Mouse (Mus musculus) midbrain, embryonic 11.5 days (tissue): ENCODE measurements around the gene Cbx7. TPM values are rescaled to one million over a fixed set of nuclear protein-coding genes. Genes with fewer than 3 reads are reported as not detected.

Experiments
- ATAC-seq: fragments of 200-750 bp; cut with Nextera tagmentation; 2 replicates; pipeline ENCODE4 v1.8.0; 2017; ENCODE audit warnings: moderate TSS enrichment, moderate library complexity; ENCODE audit not compliant: low FRiP score
- DNase-seq: peaks from one replicate; pipeline ENCODE4 v3.0.0; 2015; ENCODE audit warnings: low spot score; ENCODE audit errors: missing footprints
- H3K27ac ChIP-seq: fragments of 300-500 bp; sonication (generic); 2 replicates; pipeline ENCODE4 v1.5.1; 2014; ENCODE audit warnings: low read depth, low read length
- H3K27me3 ChIP-seq: fragments of 300-500 bp; sonication (generic); 2 replicates; pipeline ENCODE4 v1.6.1; 2014; ENCODE audit warnings: mild to moderate bottlenecking, low read length, moderate library complexity, mixed read lengths; ENCODE audit not compliant: control insufficient read depth, insufficient read depth
- H3K36me3 ChIP-seq: fragments of 300-500 bp; sonication (generic); 2 replicates; pipeline ENCODE4 v1.6.1; 2014; ENCODE audit warnings: mild to moderate bottlenecking, low read length, moderate library complexity, mixed read lengths; ENCODE audit not compliant: control insufficient read depth, insufficient read depth
- H3K4me1 ChIP-seq: fragments of 300-500 bp; sonication (generic); 2 replicates; pipeline ENCODE4 v1.6.1; 2014; ENCODE audit warnings: low read length; ENCODE audit not compliant: control insufficient read depth, insufficient read depth
- H3K4me2 ChIP-seq: fragments of 300-500 bp; sonication (generic); 2 replicates; pipeline ENCODE4 v1.6.1; 2014; ENCODE audit warnings: mild to moderate bottlenecking, moderate library complexity
- H3K4me3 ChIP-seq: fragments of 300-500 bp; sonication (generic); 2 replicates; pipeline ENCODE4 v1.5.1; 2014; ENCODE audit warnings: low read depth, low read length
- H3K9ac ChIP-seq: fragments of 300-500 bp; sonication (generic); 2 replicates; pipeline ENCODE4 v1.6.1; 2014; ENCODE audit warnings: low read length
- H3K9me3 ChIP-seq: fragments of 300-500 bp; sonication (generic); 2 replicates; pipeline ENCODE4 v1.6.1; 2016; ENCODE audit warnings: low read length; ENCODE audit not compliant: control insufficient read depth
- WGBS: fragments of 180-500 bp; shearing (Covaris S2); extraction: QIAGEN DNeasy Blood & Tissue Kit; methylation state at CpG from one replicate; pipeline ENCODE4 v1.1.7; 2014; 5-methylcytosine and 5-hydroxymethylcytosine counted together
- polyA plus RNA-seq: library from polyadenylated mRNA; unstranded; fragments of >200 nt; fragmentation: Nextera tagmentation; extraction: Ambion mirVana; gene quantifications from 2 replicates; pipeline ENCODE4 v1.2.1, GENCODE M21; 2014

The Cbx7 gene
- polyA plus RNA-seq, 1 experiment from 2014 or later = 1.9 TPM

- H3K9ac ChIP-seq = no peak overlapping the region
- ATAC-seq (no peak), DNase-seq (no peak)
- H3K9me3 ChIP-seq = no peaks in the 10 kb centered on the region
- no peak overlapping the region for H3K4me2 ChIP-seq
- peaks cover 1% of the 10 kb centered on the region; the same call in 1 of the 2 replicates for H3K27me3 ChIP-seq
- peaks cover 14% of the 10 kb centered on the region for H3K4me1 ChIP-seq
- no peak overlapping the region for H3K27ac ChIP-seq
- no peak overlapping the region for H3K4me3 ChIP-seq
- WGBS = 72% methylated on average over 10 of the region's 10 CpGs
- no peaks in the 10 kb centered on the region for H3K36me3 ChIP-seq
These were observed 34.5 kb upstream of the Cbx7 start for GRCm38 (mm10) chr15:80005436-80005835.

- no peak overlapping the region for H3K4me3 ChIP-seq
- DNase-seq (peak; percentile 87), ATAC-seq (peak; percentile 35)
- H3K4me2 ChIP-seq = no peak overlapping the region
- no peaks in the 10 kb centered on the region for H3K36me3 ChIP-seq
- no peaks in the 10 kb centered on the region for H3K9me3 ChIP-seq
- peak overlapping the region; percentile 50 for H3K9ac ChIP-seq
- H3K27me3 ChIP-seq = no peaks in the 10 kb centered on the region
- no peak overlapping the region for H3K27ac ChIP-seq
- peaks cover 14% of the 10 kb centered on the region for H3K4me1 ChIP-seq
- WGBS = 28% methylated on average over 14 of the region's 14 CpGs
These were observed 33.9 kb upstream of the Cbx7 start for GRCm38 (mm10) chr15:80004644-80005340.

GRCm38 (mm10) chr15:80003581-80003980 lies 32.7 kb upstream of the Cbx7 start:
- H3K9ac ChIP-seq = no peak overlapping the region
- H3K27me3 ChIP-seq = no peaks in the 10 kb centered on the region
- H3K36me3 ChIP-seq = no peaks in the 10 kb centered on the region
- WGBS = 63% methylated on average over 2 of the region's 2 CpGs
- no peak overlapping the region for H3K4me3 ChIP-seq
- H3K4me2 ChIP-seq = no peak overlapping the region
- peaks cover 14% of the 10 kb centered on the region for H3K4me1 ChIP-seq
- H3K27ac ChIP-seq = no peak overlapping the region; the same call in 1 of the 2 replicates
- no peak for DNase-seq
- ATAC-seq = no peak
- no peaks in the 10 kb centered on the region for H3K9me3 ChIP-seq

GRCm38 (mm10) chr15:80001601-80002000 lies 30.7 kb upstream of the Cbx7 start:
- Histone ChIP-seq H3K4me1 (peaks cover 14% of the 10 kb centered on the region), H3K9ac (no peak overlapping the region), H3K4me2 (no peak overlapping the region), H3K36me3 (no peaks in the 10 kb centered on the region), H3K27ac (no peak overlapping the region), H3K27me3 (no peaks in the 10 kb centered on the region), H3K9me3 (no peaks in the 10 kb centered on the region), H3K4me3 (no peak overlapping the region)
- ATAC-seq (no peak), DNase-seq (no peak)
- 92% methylated on average over 23 of the region's 23 CpGs for WGBS

GRCm38 (mm10) chr15:80000694-80001093 lies 29.8 kb upstream of the Cbx7 start:
- no peak overlapping the region for H3K4me3 ChIP-seq
- no peak overlapping the region for H3K9ac ChIP-seq
- H3K27me3 ChIP-seq = no peaks in the 10 kb centered on the region
- DNase-seq (no peak), ATAC-seq (no peak)
- H3K9me3 ChIP-seq = no peaks in the 10 kb centered on the region
- 73% methylated on average over 8 of the region's 8 CpGs for WGBS
- H3K4me2 ChIP-seq = no peak overlapping the region
- no peak overlapping the region for H3K27ac ChIP-seq
- H3K4me1 ChIP-seq = peaks cover 14% of the 10 kb centered on the region
- no peaks in the 10 kb centered on the region for H3K36me3 ChIP-seq

GRCm38 (mm10) chr15:79997988-79998387 lies 27.1 kb upstream of the Cbx7 start:
- H3K4me1 ChIP-seq = no peaks in the 10 kb centered on the region
- H3K27ac ChIP-seq = no peak overlapping the region
- no peak overlapping the region for H3K9ac ChIP-seq
- no peaks in the 10 kb centered on the region for H3K9me3 ChIP-seq
- H3K4me2 ChIP-seq = no peak overlapping the region
- no peak overlapping the region for H3K4me3 ChIP-seq
- DNase-seq (no peak), ATAC-seq (no peak)
- no peaks in the 10 kb centered on the region for H3K27me3 ChIP-seq
- H3K36me3 ChIP-seq = no peaks in the 10 kb centered on the region
- WGBS = 64% methylated on average over 3 of the region's 3 CpGs

- Histone ChIP-seq H3K9ac (no peak overlapping the region), H3K4me2 (no peak overlapping the region), H3K4me3 (no peak overlapping the region), H3K27me3 (no peaks in the 10 kb centered on the region), H3K36me3 (no peaks in the 10 kb centered on the region), H3K4me1 (no peaks in the 10 kb centered on the region), H3K9me3 (no peaks in the 10 kb centered on the region), H3K27ac (no peak overlapping the region)
- WGBS = 92% methylated on average over 11 of the region's 11 CpGs
- DNase-seq (no peak), ATAC-seq (no peak)
These were observed 25.9 kb upstream of the Cbx7 start for GRCm38 (mm10) chr15:79996781-79997180.

GRCm38 (mm10) chr15:79995552-79995951 lies 24.6 kb upstream of the Cbx7 start:
- no peaks in the 10 kb centered on the region for H3K4me1 ChIP-seq
- no peaks in the 10 kb centered on the region for H3K9me3 ChIP-seq
- no peaks in the 10 kb centered on the region for H3K36me3 ChIP-seq
- ATAC-seq (no peak), DNase-seq (no peak)
- H3K4me3 ChIP-seq = no peak overlapping the region
- H3K27ac ChIP-seq = no peak overlapping the region
- H3K9ac ChIP-seq = no peak overlapping the region
- WGBS = 92% methylated on average over 7 of the region's 7 CpGs
- no peak overlapping the region for H3K4me2 ChIP-seq
- no peaks in the 10 kb centered on the region for H3K27me3 ChIP-seq

GRCm38 (mm10) chr15:79994566-79994965 lies 23.6 kb upstream of the Cbx7 start:
- Histone ChIP-seq H3K9me3 (no peaks in the 10 kb centered on the region), H3K4me2 (no peak overlapping the region), H3K4me1 (no peaks in the 10 kb centered on the region), H3K36me3 (no peaks in the 10 kb centered on the region), H3K27ac (no peak overlapping the region), H3K27me3 (no peaks in the 10 kb centered on the region), H3K4me3 (no peak overlapping the region), H3K9ac (no peak overlapping the region)
- 86% methylated on average over 4 of the region's 4 CpGs for WGBS
- no peak for DNase-seq
- ATAC-seq = no peak
